Mouse (Mus musculus): ENCODE data around the gene Sprr2e. TPM values are rescaled to one million over a fixed set of nuclear protein-coding genes. Genes with fewer than 3 reads are reported as not detected.

The Sprr2e gene
- not detected in 2 replicates for polyA plus RNA-seq (2015; fragmentation: Nextera tagmentation; extraction: Ambion mirVana)

GRCm38 (mm10) chr3:92351843-92352242 is at the start of gene Sprr2e:
Gene Sprr2e (plus strand): TSS chr3:92352143.

GRCm38 (mm10) chr3:92316320-92316719 is 35.6 kb upstream of the Sprr2e start, which contains the start of gene Sprr2b:
Gene Sprr2b (plus strand): TSS chr3:92316620.

GRCm38 (mm10) chr3:92338840-92339239 is 13.1 kb upstream of the Sprr2e start, which contains the start of gene Sprr2d:
Gene Sprr2d (plus strand): TSS chr3:92339140.

DNA sequence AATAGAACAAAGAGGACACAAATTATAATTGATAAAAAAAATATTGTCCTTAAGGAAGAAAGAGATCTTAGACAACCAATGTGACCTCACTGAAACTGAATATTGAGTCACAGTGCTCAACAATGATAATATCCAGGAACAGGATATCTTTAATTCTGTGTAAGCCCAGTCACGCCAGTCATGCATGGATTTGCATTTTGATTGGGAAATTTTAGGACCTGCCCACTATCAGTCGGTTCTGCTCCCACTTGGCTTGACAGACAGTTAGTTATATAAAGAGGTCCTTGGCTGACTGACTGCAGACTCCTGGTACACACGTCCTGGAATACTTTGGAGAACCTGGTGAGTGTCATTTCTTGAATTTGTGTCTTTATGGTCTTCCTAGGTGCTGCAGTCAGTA is 12.9 kb downstream of the Sprr2e start, which contains the start of gene Sprr2f:
Gene Sprr2f (plus strand): TSS at position 301 of the 400 bp plus-strand sequence.

GRCm38 (mm10) chr3:92385385-92385784 is 33.4 kb downstream of the Sprr2e start, which contains the start of gene Sprr2h:
Gene Sprr2h (plus strand): TSS chr3:92385685.

Other genes starting within 250 kb of the Sprr2e start
- not detected in 2 replicates for gene Prr9, start 228.2 kb upstream of the Sprr2e start, polyA plus RNA-seq (2015; fragmentation: Nextera tagmentation; extraction: Ambion mirVana)
- not detected in 2 replicates for gene Lelp1, start 209.4 kb upstream of the Sprr2e start, polyA plus RNA-seq (2015; fragmentation: Nextera tagmentation; extraction: Ambion mirVana)
- gene Sprr2a1, start 136.3 kb upstream of the Sprr2e start, polyA plus RNA-seq (2015; fragmentation: Nextera tagmentation; extraction: Ambion mirVana) = not detected in 2 replicates
- not detected in 2 replicates for gene Sprr2a2, start 136.2 kb upstream of the Sprr2e start, polyA plus RNA-seq (2015; fragmentation: Nextera tagmentation; extraction: Ambion mirVana)
- not detected in 2 replicates for gene Sprr2a3, start 66.7 kb upstream of the Sprr2e start, polyA plus RNA-seq (2015; fragmentation: Nextera tagmentation; extraction: Ambion mirVana)
- gene Sprr2b, start 35.5 kb upstream of the Sprr2e start, polyA plus RNA-seq (2015; fragmentation: Nextera tagmentation; extraction: Ambion mirVana) = not detected in 2 replicates
- not detected in 2 replicates for gene Sprr2d, start 13.0 kb upstream of the Sprr2e start, polyA plus RNA-seq (2015; fragmentation: Nextera tagmentation; extraction: Ambion mirVana)
- gene Sprr2f, start 13.0 kb downstream of the Sprr2e start, polyA plus RNA-seq (2015; fragmentation: Nextera tagmentation; extraction: Ambion mirVana) = not detected in 2 replicates
- gene Sprr2h, start 33.5 kb downstream of the Sprr2e start, polyA plus RNA-seq (2015; fragmentation: Nextera tagmentation; extraction: Ambion mirVana) = not detected in 2 replicates
- gene Sprr2i, start 55.8 kb downstream of the Sprr2e start, polyA plus RNA-seq (2015; fragmentation: Nextera tagmentation; extraction: Ambion mirVana) = not detected in 2 replicates
- not detected in 2 replicates for gene Sprr2j-ps, start 65.9 kb downstream of the Sprr2e start, polyA plus RNA-seq (2015; fragmentation: Nextera tagmentation; extraction: Ambion mirVana)
- 7.8 and 9.7 TPM in 2 replicates for gene Gm9774, start 77.3 kb downstream of the Sprr2e start, polyA plus RNA-seq (2015; fragmentation: Nextera tagmentation; extraction: Ambion mirVana)
- gene Sprr2k, start 80.4 kb downstream of the Sprr2e start, polyA plus RNA-seq (2015; fragmentation: Nextera tagmentation; extraction: Ambion mirVana) = not detected in 2 replicates
- not detected in 2 replicates for gene Sprr1b, start 86.6 kb downstream of the Sprr2e start, polyA plus RNA-seq (2015; fragmentation: Nextera tagmentation; extraction: Ambion mirVana)
- not detected in 2 replicates for gene Sprr3, start 106.6 kb downstream of the Sprr2e start, polyA plus RNA-seq (2015; fragmentation: Nextera tagmentation; extraction: Ambion mirVana)
- 0.85 and 1.2 TPM in 2 replicates for gene Sprr1a, start 133.8 kb downstream of the Sprr2e start, polyA plus RNA-seq (2015; fragmentation: Nextera tagmentation; extraction: Ambion mirVana)
- not detected in 2 replicates for gene Sprr4, start 148.3 kb downstream of the Sprr2e start, polyA plus RNA-seq (2015; fragmentation: Nextera tagmentation; extraction: Ambion mirVana)
- gene 2310046K23Rik, start 182.4 kb downstream of the Sprr2e start, polyA plus RNA-seq (2015; fragmentation: Nextera tagmentation; extraction: Ambion mirVana) = not detected in 2 replicates
- not detected in 2 replicates for gene Ivl, start 221.6 kb downstream of the Sprr2e start, polyA plus RNA-seq (2015; fragmentation: Nextera tagmentation; extraction: Ambion mirVana)
- not detected in 2 replicates for gene Smcp, start 236.9 kb downstream of the Sprr2e start, polyA plus RNA-seq (2015; fragmentation: Nextera tagmentation; extraction: Ambion mirVana)